Mouse (Mus musculus): ENCODE measurements around the gene Sprr2k.
"Not testable (repeated sequence)": the region's sequence is repeated elsewhere in the genome, so short reads cannot be mapped to it uniquely, and the experiment has no call there.

The Sprr2k gene

GRCm38 (mm10) chr3:92432282-92432681, at the start of gene Sprr2k:
TSS of gene Sprr2k (plus strand) at chr3:92432582.
- in situ Hi-C loops (cut with MboI, MseI): loop anchor here in 1 of 2 experiments (10.0 kb wide), 1 partner anchor 1067 kb away; no protein-coding TSS in a partner anchor

GRCm38 (mm10) chr3:92385385-92385784, 47.0 kb upstream of the Sprr2k start, which contains the start of gene Sprr2h:
TSS of gene Sprr2h (plus strand) at chr3:92385685.
- in situ Hi-C loops (cut with MboI, MseI): loop anchor here in 1 of 2 experiments (10.0 kb wide), 1 partner anchor 679 kb away; the partner anchor contains the start of gene Gm4858

GRCm38 (mm10) chr3:92394301-92394700, 38.1 kb upstream of the Sprr2k start:
- in situ Hi-C loops (cut with MboI, MseI): no loop called here

- in situ Hi-C loops (cut with MboI, MseI): no loop called here
These were observed 24.7 kb upstream of the Sprr2k start, which contains the start of gene Sprr2i for GRCm38 (mm10) chr3:92407691-92408090. TSS of gene Sprr2i (plus strand) at chr3:92407991.

DNA sequence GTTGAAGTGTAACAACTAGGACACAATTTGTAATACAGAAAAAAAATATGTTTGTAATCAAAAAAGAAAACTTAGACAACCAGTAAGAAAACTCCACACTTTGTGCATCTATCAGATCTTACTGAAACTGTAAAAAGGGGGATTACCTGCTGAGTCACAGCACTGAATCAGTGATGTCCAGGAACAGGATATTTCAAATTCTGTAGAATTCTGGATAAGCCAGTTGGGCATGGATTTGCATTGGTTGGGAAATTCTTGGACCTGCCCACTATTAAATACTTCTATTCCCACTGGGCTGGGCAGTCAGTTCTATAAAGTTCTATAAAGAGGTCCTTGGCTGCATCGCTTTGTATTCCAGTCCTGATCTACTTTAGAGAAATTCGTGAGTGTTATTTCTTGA, 14.6 kb upstream of the Sprr2k start, which contains the start of gene Sprr2j-ps:
Gene Sprr2j-ps (plus strand): TSS at position 301 of the 400 bp plus-strand sequence.
- in situ Hi-C loops (cut with MboI, MseI): no loop called here

DNA sequence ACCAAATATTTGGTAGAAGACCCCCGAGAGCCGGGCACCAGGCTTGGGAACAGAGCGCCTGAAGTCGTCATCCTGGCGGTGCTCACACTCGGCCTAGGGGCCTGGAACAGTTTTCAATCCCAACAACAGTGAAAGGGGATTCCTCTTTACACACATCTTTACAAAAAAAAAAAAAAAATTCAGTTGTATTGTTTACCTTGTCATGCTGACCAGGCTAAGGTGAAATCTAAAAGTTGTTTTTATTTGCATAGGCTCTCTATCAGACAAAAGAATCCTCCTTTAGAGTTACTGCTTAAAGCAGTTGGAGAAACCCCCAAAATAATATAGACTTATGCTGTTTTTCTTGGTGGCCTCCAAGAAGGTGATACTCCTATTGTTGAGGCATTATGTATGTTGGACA, 3.1 kb upstream of the Sprr2k start, which contains the start of gene Gm9774:
Gene Gm9774 (minus strand): TSS at position 101 of the 400 bp plus-strand sequence.
- in situ Hi-C loops (cut with MboI, MseI): no loop called here

DNA sequence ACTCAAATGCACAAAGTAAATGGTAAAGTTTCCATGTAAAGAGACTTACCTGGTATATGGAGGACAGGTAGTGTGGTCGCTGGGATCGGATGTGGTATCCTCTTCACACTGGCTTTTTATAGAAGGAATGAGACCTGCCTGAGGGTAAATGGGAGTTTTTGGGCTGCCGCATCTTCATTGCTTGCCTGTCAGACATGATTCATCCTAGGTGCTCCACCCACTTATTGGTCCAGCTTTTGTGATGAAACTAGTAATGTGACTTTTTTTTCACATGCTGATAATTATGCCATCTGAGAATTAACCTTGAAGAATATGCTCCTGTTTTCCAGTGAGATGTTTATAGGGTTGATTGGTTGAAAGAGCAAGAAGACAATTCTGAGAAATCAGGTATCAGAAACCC, 6.3 kb downstream of the Sprr2k start, which contains the start of gene Sprr1b:
Gene Sprr1b (minus strand): TSS at position 101 of the 400 bp plus-strand sequence.
- in situ Hi-C loops (cut with MboI, MseI): loop anchor here in 1 of 2 experiments (10.0 kb wide), 1 partner anchor 1074 kb away; no protein-coding TSS in a partner anchor

- in situ Hi-C loops (cut with MboI, MseI): no loop called here
These were observed 7.8 kb downstream of the Sprr2k start for GRCm38 (mm10) chr3:92440177-92440576.

GRCm38 (mm10) chr3:92455151-92455550, 22.8 kb downstream of the Sprr2k start:
- in situ Hi-C loops (cut with MboI, MseI): no loop called here

DNA sequence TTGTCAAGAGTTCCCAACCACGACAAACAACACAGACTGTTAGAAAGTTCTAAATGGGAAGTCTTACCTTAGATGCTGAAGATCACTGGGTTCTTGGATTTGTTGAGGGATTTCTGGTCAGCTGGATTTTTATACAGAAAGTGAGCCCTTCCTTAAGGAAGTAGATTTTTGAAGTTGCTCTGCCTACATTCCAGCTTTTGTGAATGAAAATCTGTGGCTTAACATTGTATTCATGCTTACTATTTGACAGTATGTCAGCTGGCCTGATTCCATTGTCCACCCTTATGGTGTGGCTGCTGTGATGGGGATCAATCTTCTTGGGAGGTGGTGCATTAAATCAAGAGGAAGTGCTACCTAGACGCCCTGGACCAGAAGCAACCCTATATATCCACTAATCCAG, 26.2 kb downstream of the Sprr2k start, which contains the start of gene Sprr3:
Gene Sprr3 (minus strand): TSS at position 101 of the 400 bp plus-strand sequence.
- in situ Hi-C loops (cut with MboI, MseI): no loop called here

DNA sequence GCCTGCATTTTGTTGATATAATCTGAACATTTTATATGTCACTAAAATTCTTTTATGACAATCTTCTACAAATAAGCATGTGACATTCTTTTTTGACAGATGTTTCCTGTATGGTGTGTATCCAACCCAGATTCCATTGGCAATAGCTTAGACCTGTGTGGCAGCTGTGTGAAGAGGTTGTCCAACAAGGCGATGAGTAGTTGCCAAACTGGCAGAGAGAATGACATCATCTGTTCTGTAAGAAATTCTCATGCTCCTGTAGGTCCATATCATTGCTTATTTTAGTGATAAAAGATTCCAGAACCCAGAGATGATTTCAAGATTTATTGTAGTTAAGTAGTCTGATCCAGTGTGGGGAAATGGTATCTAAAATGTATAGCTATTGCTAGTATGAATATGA, 34.2 kb downstream of the Sprr2k start:
- in situ Hi-C loops (cut with MboI, MseI): no loop called here

DNA sequence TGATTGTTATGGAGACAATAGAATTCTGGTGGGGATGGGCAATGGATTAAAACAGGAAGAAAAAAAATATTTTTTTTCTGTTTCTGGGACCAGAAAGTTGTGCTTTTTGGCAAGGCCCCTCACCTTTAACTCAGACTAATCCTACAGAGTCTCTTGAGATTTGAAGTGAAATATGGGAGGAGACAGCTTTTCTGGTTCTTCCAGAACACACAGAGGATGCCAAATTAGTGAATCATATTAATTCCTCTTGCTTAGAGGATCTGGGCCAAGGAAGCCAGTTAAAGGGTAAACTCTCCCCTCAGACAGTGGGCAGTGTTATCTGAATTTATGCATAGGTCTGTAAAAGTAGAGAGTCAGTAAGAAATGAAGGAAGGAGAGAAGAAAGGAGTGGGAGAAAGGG, 35.0 kb downstream of the Sprr2k start:
- in situ Hi-C loops (cut with MboI, MseI): no loop called here

DNA sequence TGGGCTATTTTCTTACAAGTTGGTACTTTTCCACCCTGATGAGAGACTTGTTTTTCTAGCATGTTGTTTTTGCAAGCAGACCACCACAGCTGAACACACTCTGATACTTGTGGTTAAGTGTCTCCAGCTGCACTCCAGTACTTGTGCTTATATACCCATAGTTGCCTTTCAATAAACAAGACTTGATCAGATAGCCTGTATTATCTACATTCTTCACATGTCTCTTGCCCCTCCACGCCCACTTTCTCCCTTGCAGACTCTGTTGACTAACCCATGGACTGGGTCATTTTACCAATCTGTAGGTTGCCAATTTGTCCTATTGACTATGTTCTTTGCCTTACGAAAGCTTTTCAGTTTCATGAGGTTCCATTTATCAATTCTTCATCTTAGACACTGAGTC, 37.7 kb downstream of the Sprr2k start:
- in situ Hi-C loops (cut with MboI, MseI): no loop called here

DNA sequence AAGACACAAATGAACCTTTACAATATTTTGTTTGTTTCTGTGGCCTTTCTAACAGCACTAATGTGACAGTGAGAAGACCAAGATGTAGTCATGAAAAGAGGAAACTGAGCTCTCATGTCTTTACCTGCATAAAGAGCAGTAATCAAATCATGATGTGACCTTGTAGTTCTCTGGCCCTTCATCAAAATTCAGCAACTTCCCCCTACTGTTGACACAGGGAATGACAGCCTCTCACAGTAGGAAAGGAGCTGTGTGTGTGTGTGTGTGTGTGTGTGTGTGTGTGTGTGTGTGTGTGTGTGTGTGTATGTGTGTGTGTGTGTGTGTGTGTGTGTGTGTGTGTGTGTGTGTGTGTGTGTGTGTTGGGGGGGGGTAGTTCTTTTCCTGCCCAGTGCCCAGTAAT, 48.9 kb downstream of the Sprr2k start:
- in situ Hi-C loops (cut with MboI, MseI): not testable (repeated sequence)
